Mouse (Mus musculus) layer of hippocampus, adult 9-11 months (tissue): Measurements from ENCODE around the gene Bicc1.

ENCODE experiments used
- DNase-seq: peaks from one replicate; pipeline ENCODE4 v3.0.0; 2022

The Bicc1 gene

GRCm38 (mm10) chr10:70939751-70940150 is 219.7 kb downstream of the Bicc1 start:
- no peak for DNase-seq

DNA sequence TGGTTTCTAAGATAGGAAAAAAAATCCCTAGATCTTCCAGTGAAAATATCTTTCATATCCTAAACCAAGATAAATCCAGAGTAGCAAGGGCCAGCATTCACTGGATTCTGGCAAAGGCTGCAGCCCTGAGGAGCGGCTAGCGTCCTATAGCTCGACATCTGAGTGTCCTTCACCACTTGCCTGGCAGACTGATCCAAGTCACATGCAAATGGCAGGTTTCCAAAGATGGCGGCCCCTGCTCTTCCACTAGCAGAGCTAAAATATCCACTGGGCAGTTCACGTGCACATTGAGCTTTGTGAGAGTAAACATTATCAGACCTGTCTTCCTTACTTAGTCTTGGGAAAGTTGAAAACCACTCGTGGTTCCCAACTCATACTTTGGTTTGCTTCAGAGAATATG is 222.1 kb downstream of the Bicc1 start:
- no peak for DNase-seq

DNA sequence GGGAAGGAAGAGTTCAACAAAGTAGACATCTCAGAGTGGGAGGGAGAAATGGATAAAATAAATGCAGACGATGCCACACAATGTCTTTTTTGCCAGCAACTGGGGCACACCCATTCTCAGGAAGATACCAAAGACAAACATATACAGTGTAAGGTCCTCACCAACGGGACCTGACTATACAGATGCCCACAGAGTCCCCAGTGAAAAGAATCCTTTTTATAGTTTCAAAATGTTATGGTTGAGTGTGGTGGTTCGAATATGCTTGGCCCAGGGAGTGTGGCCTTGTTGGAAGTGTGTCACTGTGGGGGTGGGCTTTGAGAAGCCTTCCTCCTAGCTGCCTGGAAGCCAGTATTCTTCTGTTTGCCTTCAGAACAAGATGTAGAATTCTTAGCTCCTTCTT is 223.5 kb downstream of the Bicc1 start:
- DNase-seq = no peak

DNA sequence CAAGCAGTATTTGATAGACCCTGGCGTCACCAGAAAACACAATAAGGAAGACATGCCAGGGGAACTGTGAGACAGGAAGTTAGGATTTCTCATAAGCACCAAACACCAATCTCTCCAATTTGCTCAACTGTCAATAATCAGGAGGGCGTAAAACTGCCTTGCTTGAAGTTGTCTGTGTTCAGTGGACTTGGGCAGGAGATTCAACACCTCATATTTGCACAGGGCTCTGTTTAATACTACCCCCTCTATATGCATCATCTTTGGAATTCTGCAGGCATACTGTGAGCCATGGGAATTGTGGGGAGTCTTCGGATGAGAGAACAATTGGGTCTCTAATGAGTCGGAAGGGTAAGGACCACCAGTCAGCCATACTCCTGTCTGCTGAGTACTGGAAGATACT is 233.4 kb downstream of the Bicc1 start:
- no peak for DNase-seq

DNA sequence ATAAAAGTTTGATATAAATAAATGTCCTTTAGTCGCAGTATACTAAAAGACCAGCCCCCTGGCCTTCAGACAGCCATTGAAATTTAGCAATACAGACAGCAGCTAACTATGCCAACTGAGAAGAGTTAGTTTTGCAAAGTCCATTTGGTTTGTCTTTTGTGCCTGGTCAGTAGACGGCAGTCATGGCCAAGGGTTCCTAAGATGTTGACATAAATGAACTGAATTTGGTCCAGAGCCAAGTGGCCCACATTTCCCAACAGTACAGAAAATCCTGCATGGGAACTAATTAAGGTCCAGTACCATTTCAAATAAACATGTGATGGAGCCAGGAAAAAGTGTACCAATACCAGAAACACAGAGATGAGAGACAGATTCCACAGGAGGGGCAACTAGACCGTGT is 235.2 kb downstream of the Bicc1 start:
- DNase-seq = no peak

DNA sequence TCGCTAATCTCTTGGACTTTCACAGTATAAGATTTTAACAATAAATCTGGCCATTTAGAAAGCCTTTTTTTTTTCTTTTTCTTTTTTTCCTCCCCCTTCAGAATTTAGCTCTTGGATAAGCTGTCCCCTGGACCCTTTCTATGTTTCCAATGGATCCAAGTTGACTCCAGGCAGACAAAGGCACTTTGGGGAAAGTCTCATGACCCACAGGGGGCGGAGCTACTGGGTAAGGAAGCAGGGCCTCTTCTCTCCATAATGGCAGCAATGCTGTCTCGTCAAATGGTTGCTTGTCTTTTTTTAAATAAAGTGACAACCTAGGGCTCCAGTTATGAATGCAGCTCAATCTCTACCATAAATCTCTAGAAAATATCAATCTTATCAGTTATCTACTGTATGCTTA is 235.6 kb downstream of the Bicc1 start:
- no peak for DNase-seq

- no peak for DNase-seq
Measured at GRCm38 (mm10) chr10:70921481-70921880, 238.0 kb downstream of the Bicc1 start.

- DNase-seq = no peak
Measured at GRCm38 (mm10) chr10:70919851-70920250, 239.6 kb downstream of the Bicc1 start.

DNA sequence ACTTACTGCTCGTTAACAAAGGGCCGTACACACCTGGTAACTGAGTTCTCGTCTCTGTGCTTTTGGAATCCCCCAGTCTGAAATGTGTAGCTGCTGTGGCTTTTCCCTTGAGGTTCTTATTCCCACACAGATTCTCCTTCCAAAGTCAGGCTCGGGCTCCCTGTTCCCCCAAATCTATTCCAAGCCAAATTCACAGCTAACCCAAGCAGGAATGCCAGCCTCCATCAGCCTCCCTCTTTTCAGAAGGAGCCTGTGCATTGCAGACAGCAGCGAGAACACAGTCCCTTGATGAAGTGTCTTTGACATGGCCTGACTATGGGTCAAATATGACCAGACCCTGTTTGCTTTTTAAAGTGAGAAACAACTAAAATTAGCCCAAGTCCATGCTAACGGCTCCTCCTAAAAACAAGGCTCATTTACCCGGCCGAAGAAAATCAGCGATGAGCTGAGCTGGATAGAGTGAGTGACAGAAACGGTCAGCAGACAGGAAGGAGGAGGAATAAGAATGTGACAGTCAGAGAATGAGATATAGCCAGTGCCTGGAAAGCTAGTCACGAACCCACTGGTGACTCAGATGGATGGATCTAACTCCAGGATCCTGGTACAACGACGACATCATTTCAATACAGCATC is 240.4 kb downstream of the Bicc1 start:
- no peak for DNase-seq

DNA sequence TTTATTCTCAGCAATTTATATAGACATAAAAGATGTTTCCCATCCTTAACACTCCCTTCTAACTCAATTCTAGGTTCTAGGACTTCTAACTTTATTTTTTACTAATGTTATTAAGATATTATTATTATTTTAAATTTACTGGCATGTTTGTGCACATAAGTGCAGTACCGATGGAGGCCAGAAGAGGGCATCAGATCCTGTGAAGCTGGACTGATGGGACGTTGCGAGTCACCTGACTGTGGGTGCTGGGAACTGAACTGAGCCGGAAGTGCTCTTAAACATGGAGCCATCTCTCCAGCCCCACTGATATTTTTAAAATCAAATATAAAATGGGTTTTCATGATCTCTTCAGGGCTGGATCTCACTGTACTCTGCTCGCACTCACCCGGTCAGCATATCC is 242.8 kb downstream of the Bicc1 start:
- no peak for DNase-seq

DNA sequence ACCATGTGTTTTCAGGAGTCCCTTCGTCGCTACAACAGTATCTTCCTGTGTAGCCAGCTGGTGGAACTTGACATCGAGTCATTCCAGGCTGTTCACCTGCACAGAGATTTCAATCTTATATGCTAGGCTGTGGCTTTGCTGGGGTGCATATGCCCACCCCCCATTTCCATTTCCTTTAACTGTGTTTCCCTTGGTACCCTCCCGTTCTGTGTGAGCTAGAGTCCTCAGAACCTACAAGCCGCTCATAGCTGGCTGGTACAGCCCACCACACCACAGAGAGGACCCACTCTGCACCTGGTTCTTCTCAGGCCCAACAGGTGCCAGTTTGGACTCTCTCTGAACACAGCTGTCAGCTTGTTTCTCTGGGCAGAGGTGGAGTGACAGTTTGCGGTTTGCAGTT is 244.4 kb downstream of the Bicc1 start:
- no peak for DNase-seq

DNA sequence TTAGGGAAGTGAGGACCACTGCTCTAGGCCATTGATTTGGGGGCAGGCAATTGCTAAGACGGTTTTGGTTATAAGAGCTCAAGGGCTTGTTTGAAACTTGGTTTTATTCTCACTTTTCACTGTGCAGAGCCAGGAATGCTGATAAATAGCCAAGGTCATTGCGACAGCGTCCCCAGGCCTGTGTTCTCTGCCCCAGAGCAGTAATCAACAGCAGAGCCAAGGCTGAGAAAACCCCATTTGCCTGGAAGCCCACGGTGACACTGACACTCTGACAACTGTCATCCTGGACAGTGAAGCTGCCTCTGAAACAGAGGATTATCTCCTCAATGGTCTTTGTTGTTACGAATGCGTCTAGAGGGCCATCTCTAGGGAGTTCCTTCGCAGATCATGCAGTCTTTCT is 255.6 kb downstream of the Bicc1 start:
- DNase-seq = no peak

DNA sequence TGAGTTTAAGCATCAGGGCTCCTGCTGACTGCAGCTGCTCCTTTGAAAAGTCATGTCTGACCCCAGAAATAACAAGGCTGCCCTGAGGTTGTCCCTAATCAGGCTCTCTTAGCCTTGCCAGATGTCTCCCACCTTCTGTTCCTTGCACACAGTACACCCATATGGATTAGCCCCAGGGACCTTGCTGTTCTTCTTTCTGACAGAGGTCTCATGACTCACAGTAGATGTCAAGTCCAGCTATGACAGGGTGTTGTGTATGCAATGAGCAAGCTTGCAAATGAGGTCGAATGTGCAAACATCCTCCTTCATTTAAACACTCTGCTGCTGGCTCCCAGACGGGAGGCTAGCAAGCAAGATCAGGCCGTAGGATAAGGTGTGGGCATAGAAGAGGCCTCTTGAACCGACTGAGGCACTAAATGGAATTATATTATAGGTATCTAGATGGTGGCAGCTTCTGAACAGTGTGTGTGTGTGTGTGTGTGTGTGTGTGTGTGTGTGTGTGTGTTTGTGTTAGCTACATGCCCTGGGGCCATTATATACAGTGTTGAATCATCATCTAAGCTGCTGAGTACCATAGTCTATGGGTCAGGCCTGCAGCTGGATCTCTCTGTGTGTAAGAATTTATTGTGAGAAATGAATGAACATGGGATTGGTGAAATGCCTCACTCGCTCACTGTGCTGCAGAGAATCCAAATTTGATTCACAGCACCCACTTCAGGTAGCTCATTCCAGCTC is 256.6 kb downstream of the Bicc1 start:
- DNase-seq = no peak

GRCm38 (mm10) chr10:70901193-70901875 is 258.2 kb downstream of the Bicc1 start:
- peak; percentile 56 for DNase-seq

- DNase-seq = no peak
Measured at GRCm38 (mm10) chr10:70895891-70896290, 263.6 kb downstream of the Bicc1 start.

DNA sequence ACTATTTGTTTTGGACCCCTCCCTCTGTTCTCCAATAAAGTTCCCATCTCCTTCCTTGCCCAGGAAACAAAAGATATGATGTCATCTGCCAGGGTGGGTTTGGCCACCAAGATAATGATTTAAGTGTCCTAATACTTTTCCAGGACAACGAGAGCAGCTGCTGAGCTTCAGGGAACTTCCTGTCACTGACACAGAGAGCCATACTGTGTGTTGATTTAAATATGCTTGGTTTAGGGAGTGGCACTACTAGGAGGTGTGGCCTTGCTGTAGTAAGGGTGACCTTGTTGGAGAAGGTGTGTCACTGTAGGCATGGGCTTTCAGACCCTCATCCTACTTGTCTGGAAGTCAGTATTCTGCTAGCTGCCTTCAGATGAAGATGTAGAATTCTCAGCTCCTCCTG is 281.5 kb downstream of the Bicc1 start:
- DNase-seq = no peak

GRCm38 (mm10) chr10:70877631-70878030 is 281.9 kb downstream of the Bicc1 start:
- no peak for DNase-seq

DNA sequence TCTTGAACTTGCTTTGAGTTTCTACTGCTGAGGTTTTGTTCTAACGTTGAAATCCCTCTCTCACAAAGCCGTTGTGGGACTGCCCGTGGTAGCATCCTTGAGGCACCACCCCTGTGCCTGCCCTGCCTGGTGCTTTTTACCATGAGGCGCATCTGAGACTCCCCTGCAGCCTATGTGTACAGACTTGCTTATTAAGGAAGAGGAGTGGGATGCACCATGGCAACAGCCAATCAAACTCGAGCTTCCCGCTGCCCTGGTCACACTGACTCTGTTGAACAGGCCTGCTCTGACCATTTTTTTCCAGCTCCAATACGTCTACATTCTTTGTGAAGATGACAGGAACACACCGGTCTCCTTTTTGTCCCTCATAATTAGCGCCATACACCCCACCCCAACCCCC is 283.0 kb downstream of the Bicc1 start:
- DNase-seq = no peak

- DNase-seq = no peak
Measured at GRCm38 (mm10) chr10:70876119-70876518, 283.4 kb downstream of the Bicc1 start.

GRCm38 (mm10) chr10:70874994-70875538 is 284.4 kb downstream of the Bicc1 start:
- DNase-seq = no peak
